Mouse (Mus musculus) cerebellum, adult 9-10 months (tissue): ENCODE results near the gene Ppef2.

Experiments used
- DNase-seq: peaks from one replicate; pipeline ENCODE4 v3.0.0; 2022

The Ppef2 gene

GRCm38 (mm10) chr5:92183071-92183830, 72.8 kb downstream of the Ppef2 start:
- no peak for DNase-seq
